Mouse (Mus musculus) spleen, postnatal 36 days (tissue): ENCODE measurements around the gene Clip3.

Source experiments
- DNase-seq, 2 experiments: peaks; one replicate each; pipeline ENCODE4 v3.0.0; 2022; ENCODE audit warnings: low spot score in 2 of 2, mixed read lengths in 1 of 2

Gene Clip3

DNA sequence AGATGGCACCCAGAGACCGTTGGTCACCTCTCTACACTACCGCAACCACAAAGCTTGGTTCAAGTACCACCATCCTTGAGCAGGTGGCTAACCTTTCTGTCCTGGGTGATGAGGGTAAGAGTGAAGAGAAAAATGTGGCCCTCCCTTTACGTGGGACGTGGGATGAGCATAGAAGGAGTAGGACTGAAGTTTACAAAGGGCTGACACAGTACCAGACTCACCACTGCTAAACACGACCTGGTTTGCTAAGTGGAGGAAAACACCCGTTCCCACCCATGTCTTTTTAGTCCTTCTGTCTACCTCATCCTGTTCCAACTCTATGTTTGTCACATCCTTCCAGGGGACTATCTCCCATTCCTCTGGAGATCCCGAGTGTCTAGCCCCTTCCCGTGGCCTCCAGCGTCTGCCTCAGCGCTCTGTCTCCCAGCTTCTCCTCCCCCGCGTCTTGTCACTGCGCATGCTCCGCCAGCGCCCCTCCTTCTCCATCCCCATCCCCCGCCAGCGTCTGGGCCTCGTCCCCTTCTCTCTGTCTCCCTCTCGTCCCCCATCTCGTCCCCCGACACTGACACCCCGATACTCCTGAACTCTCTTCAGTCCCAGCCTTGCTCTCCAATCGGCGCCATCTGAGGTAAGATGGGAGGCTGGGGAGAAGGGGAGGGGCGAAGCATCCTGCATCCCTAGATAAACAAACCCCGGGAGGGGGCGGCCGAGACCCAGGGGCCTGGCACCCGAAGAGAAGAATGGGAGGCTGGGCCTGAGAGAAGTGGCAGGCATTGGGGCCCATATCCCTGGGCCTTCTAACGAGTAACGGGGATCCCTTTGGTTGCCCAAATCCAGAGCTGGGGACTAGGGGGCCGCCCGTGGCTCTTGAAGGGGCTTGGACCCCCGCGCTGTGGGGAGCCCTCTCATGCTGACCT lies at the start of gene Clip3:
TSS of gene Clip3 (plus strand) at position 514 of the 917 bp plus-strand sequence.
- DNase-seq: no peak

DNA sequence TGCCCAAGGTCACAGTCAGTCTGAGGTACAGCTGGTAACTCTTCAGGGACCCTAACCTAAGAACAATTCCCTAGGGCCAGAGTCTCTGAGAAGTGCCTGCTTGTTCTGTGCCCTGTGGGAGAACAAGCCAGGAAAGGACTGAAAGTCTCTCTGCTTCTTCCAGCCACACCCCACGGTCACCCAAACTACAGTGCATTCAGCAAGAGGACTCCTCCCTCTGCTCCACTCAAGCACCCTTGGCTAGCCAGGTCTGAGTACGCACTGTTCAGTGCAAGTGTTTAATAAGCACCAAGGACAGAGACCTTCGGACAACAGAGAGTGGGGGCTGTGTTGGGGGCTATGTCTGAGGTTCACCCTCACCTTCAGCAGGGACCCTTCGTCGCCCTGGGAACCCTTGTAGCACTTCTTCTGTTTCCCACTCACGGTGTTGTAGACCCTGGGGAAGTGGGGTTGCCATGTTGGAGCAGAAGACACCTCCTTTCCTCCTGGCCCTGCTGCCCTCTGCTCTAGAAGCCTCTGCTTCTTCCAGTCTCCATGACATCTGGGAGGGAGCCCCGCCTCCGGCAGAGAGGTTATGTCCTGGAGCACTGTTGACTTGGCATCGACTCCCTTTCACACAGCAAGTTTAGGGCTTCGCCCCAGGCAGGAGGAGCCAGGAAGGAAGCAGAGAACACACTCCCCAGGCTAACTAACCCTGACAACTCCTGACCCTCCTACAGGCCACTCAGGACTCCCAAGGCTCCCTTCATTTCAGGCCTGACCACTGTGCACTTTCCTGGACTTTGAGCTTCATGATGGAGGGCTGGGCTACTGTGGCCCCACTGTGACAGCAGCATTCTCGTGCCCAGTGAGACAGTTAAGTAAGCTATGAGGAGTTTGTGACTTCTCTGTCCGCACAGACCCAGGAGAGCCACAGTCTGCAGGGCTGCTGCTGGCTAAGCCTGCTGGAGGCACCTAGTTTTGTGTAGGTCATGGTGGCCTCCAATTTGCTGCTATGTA lies 39.3 kb upstream of the Clip3 start:
- DNase-seq: peak; percentile 5 to 11

DNA sequence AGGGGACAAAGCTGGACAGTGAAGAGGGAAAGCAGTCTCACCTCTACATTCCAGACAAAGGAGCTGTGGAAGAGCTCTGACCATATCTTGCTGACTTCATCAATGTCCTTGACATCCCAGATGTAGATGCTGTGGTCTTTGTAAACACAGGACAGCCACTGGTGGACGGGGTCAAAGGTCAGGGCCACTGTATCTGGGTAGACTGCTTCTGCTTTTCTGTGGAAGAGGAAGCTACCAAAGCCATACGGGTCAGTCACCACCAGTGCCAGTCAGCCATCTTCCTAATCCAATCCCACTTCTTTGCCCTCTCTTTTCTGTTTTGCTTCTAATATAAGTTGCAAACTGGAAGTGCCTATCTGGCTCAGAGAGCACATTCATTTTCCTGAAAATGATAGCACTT lies 26.5 kb upstream of the Clip3 start:
- DNase-seq: no peak

DNA sequence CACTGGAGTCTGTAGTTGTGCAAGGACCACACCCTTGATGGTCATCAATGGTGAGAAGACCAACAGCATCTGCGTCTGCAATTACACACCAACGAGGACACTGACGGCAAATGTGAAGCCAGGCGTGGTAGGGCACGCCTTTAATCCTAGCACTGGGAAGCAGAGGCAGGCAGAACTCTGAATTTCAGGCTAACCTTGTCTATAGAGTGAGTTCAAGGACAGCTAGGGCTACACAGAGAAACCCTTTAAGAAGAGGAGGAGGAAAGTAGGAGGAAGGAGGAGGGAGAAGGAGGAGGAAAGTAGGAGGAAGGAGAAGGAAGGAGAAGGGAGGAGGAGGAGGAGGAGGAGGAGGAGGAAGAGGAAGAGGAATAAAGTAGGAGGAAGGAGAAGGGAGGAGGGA lies 26.0 kb upstream of the Clip3 start:
- DNase-seq: no peak

DNA sequence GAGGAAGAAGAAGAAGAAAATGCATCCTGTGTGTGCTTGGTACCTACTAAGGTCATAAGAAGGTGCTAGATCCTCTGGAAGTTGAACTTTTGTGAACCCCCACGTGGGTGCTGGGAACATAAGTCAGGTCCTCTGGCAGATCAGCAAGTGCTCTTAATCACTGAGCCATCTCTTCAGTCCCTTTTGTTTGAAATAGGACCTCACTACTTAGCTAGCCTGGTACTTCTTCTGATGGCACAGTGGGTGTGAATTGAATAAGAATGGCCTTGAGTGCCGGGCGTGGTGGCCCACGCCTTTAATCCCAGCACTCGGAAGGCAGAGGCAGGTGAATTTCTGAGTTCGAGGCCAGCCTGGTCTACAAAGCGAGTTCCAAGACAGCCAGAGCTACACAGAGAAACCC lies 25.6 kb upstream of the Clip3 start:
- DNase-seq: no peak

DNA sequence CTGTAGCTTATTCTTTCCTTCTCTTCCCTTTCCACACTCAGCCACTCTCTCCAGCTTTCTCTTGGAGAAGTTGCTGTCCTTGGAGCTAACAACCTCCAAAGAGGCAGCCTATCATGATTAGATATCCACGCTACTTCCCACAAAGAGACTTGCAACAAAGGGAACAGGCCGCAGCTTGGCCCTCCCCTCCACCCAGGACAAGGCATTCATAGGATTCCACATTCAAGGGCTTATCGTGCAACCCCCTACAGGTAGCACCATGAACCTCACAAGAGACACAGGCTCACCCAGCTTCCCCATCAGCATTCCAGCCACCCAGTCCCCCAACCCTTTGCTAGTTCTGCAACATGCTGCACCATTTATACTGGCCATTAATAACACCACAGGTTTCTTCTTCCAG lies 24.7 kb upstream of the Clip3 start:
- no peak for DNase-seq

DNA sequence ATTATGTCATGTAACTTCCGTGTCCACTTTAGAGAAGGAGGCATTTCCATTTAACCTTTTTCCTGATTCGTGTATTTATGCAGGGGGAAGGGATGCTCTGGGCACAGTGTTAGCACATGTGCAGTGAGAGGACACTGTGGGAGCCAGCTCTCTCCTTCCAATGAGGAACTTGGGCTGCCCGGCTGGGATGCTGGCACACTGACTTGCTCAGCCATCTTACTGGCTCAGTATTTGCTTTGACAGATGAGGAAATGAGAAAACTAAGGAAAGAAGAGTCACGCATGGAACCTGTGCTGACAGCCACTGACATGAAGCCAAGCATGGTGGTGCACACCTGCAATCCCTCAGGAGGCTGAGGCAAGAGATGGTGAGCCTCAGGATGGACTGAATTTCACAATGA lies 21.9 kb upstream of the Clip3 start:
- DNase-seq: no peak

DNA sequence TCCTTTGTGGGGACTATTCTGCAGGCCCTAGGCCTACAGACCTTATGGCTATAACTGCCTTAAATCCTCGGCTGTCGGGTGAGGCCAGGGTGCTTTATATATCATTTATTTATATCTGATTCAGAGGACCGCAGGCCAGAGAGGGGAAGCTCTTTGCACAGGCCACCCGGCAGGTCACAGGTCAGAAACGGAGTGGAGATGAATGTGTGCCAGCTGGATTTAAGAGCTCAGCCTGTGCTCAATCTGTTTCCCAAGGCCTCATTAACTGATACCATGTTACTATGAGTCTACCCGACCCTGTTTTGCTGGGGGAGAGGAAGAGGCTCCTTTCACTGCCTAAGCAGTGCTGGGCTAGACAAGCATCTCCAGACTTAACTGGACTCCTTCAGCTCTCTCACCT lies 17.1 kb upstream of the Clip3 start:
- no peak for DNase-seq

DNA sequence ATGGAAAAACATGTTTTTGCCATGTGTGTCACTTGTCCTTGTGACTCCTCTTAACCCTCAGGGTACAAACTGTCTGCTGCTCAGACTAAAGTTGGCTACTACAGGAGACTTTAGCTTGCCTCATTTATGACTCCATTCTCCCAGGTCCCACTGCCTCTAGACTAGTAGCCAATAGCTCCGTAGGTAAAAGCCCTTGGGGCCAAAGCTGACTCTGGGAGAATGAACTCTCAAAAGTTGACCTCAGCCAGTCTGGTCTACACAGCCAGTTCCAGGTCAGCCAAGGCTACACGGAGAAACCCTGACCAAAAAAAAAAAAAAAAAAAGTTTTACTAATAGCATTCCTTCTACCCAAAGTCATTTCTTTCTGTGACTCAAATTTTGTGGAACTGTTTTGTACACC lies 12.6 kb upstream of the Clip3 start:
- DNase-seq: no peak

DNA sequence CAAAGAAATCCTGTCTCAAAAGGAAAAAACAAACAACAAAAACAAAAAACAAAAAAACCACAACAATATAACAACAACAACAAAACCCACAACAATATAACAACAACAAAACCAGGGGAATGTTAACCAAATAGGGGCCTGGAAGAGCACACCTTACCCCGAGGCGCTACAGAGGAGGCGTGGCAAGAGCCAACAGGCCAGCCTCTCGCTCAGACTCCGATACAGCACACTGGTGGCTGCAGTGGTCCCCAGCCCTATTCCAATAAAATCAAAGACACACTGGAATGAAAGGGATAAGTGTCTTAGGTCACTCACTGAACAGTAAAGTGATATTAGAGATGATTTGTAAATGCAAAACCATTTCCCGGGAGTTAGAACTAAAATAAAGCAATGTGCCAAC lies 12.0 kb upstream of the Clip3 start:
- DNase-seq: no peak

DNA sequence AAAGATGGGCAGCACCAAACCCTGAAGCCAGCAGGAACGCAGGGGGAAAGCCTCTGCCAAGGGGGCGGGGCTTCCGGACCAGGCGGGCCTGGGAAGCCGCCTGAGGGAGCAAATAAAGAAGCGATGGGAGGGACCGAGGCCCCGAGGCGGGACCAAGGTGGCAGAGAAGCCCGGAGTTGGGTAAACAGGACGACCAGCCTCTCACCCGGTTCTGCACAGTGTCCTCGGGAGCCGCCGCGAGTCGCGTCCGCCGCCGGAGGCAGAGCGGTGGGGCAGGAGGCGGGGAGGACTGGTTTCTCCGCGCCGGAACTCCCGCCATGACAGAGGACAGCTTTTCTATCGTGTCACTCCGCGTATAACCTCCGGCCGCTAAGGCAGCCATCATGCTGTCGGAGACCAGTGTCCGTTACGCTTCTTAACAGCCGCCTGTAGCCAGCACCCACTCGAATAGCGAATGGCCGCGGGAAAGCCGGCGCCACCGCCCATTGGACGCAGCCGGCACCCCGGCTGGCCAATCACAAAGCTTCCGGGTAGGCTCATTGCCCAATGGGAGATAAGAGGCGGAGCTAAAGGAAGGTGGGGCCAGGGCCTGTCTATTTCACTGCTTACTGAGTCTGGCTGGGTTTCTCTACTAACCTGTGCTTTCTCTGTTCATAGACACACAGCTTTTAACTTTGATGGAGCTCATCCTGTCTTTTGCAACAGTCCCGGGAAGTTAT lies 11.4 kb upstream of the Clip3 start, which contains the start of the genes Thap8 and Wdr62:
TSS of gene Thap8 (plus strand) at position 144 of the 719 bp plus-strand sequence.
TSS of gene Wdr62 (minus strand) at position 469 of the 719 bp plus-strand sequence.
- DNase-seq: peak; percentile 90 to 93

DNA sequence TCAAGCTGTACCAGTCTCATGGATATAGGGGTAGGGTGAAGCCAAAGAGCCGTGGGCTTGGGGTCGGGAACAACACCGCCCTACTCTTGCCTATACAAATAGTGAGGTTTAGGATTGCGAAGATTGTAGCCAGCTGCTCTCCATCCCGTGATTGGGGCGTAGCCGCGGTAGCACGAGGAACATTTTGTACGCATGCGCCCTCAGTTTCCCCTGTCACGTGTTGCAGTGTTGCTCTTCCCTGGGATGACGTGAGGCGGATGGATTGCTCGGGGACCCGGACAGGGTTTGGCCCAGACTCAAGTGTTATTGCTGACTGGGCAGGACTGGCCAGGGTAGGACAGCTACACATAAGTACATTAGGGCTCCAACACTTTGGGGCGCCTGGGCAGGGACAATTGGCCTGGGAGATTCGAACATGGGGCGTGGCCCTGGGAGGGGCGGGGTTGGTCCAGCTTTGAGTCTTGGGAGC lies 10.8 kb upstream of the Clip3 start:
- peak; percentile 75 to 83 for DNase-seq

DNA sequence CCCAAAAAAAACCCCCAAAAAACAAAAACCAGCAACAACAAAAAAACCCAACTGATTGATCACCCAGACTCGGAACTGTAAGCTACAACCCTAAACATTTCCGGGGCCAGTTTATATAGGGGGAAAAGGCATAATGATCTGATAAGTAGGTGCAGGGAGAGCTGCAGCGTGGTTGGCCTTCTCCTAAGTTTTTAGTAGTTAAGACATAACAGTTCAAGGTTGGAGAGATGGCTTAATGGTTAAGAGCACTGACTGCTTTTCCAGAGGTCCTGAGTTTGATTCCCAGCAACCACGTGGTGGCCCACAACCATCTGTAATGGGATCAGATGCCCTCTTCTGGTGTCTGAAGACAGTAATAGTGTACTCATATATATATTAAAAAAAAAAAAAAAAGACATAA lies 10.0 kb upstream of the Clip3 start:
- DNase-seq: no peak

DNA sequence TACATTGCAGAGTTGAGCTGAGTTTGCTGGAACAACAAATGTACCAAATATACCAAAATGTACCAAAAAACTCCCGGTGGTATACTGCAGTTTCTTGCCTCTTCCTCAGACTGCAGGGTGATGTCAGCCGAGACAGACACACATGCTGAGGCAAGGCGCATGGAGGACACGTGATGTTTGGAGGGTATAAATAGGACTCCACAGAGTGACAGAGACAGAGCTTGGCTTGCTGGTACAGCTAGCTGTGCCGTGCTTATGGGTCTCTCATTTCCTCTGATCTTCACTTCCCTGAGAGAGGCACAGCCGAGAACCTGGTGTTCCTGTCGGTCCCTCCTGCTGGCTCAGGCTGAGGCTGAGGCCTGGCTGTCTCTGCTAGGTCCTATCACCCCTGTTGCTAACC lies 8.8 kb upstream of the Clip3 start:
- DNase-seq: no peak

DNA sequence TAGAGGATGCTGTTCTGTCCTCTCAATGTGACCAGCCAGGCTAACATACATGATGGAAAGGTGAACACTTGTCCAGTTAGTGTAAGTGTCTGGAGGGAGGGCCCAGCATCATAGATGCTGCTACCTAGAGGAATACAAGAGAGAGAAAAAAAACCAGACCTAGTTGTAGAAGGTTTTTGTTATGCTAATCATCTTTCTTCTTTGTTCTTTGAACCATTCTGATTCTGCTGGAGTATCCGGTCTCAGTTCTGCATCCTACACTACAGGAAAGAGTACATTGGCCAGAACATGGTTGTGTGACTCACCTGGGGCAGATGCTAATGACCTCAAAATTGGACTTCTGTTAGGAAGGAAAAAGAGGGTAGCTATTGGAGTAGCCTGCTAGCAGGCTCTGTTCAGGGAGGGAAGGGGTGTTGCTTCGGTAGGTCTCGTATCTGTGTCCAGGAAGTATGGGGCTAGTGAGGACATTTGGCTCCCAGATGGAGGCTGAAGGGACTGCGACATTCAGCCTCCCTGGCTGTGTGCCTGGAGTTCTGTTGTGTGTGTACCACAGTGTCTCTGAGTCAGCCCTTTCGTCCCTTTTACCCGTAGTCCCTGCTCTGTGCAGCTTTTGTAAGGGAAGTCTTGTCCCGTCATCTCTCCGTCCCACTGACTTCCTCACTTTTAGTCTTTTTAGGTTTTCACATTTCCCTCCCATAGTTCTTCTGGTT lies 4.7 kb upstream of the Clip3 start:
- DNase-seq: no peak

DNA sequence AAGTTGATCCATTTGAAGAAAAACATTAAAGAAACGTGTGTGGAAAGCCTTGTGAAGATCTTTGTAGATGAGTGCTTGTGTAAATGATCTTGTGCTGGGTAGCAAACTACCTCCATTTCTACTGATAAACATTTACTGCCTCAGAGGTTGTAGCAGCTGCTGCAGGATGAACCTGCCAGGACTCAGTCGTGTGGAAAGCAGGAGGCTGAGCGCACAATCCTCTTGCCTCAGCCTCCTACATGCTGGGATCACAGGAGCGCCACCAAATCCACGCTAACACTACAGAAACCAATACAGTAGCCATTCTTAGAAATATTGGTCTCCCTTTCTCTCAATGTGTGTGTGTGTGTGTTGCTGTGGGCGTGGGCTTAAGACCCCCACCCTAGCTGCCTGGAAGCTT lies 3.5 kb upstream of the Clip3 start:
- DNase-seq: no peak

DNA sequence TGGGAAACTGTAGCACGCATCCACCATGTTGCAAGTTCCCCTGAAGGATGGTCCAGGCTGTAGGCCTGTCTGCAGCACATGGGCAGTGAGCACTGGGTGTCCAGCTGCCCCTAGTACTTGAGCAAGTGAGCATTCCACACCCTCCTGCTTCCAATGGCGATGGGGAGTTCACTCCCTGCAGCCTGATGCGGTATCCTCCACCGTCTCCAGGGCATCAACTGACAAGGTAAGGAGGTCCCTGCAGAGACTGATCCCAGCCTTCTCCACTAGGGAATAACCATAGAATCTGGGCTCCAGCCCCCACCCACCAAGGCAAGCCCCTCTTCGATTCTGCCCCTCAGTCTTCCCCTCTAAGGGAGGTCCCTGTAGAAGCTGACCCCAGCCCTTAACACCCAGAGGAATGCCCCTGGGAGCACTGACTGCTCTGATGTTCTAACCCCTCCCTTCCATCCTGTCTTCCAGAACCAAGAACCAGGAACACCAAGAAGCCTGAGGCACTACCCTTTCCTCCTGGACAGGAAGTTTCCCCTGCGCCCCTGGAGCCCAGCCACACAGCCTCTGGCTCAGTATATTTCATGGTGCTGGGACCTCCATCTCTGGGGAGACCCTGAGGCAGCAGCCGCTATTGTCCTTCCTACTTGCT lies 2.3 kb upstream of the Clip3 start:
- DNase-seq: no peak

DNA sequence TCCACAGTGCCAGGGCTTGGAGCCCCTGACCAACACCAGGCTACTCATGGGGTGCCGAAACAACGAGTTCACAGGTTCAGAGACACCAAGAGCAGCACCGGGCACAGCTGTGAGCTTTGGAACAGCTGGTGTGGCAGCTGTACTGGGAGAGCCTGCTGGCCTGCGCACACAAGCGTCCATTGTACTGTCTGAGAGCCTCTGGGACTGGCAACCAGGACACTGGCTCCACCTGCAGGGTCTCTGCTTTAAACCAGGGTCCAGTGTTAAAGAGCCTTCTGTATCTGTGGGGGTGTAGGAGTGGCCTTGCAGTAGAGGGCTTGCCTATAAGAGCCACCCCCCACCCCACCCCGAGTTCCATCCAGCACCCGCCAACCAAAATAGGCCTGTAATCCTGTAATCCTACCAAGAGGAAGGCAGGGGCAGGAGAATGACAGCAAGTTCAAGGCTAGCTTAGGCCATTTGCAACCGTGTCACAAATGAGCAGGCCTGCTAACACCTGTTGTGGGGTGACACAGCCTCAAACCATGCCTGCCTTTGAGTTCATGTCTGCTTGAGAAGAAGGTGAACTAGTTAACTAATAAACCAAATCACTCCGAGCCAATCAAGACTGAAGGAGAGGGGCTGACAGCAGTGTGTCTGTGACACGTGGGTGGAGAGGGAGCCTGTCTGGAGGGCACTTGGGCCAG lies 1.7 kb upstream of the Clip3 start:
- DNase-seq: no peak

DNA sequence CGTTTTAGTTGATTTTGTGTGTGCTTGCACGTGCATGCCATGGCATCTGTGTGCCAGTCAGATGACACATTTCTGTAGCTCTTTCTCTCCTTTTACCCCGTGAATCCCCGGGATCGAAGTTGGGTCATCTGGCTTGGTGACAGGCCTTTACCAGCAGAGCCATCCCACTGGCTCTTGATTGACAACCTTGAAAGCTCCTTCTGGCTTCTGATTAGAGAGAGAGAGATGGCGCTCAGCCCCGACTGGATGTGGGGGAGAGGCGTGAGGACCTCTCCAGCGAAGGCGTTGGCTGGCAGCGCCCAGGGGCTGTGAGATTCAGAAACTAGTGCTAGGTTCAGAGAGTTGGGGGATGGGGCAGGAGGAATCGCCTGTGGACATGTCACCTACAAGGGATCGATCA lies 2.3 kb downstream of the Clip3 start:
- DNase-seq: no peak

DNA sequence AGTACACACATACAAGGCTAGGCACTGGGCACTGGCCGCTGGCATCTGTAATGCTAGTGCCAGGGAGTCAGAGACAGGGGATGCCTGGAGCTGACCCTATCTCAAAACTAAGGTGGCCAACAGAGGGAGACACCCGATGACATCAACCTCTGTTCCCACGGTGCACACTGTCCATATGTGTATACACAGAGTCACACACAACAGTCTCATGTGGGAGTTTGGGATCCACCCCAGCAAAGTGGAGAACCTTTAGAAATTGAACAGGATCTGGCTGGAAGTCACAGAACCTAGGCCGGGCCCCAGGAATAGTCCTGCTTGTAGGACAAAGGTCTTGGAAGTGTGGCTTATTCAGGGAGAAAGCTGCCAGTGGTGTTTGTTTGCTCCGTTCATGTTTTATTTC lies 2.8 kb downstream of the Clip3 start:
- DNase-seq: no peak
